In the genomic region with DNA sequence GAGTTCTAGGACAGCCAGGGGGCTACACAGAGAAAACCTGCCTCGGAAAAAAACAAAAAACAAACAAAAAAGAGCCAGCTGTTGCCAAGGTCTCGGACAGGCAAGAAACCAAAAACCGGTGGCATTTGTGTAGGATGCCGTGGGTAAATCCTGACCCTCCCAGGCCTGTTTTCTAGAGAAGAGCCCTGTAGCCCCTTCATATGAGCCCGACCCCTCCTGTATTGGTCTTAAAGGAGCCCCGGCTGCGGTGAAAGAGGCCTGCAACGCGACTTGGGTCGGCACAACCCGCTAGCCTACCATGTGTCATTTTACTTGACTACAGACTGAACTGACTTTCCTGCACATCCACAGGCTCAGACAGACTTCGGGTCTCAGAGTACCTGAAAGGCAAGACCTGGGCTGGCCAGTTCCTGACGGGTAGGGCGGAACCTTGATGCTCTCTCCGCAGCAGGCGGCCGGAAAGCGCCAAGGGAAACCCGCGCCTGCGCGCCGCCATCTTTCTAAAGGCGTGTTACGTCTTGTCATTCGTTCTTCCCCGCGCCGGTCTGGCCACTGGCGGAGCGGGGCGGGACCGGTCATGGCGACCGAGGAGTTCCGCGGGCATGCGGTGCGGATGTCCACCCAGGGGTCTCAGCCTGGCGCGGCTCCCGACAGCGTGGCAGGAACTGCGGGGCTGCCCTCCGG, we compare ENCODE assay signal across 8 mouse cellular contexts. TPM values are rescaled to one million over a fixed set of nuclear protein-coding genes. Genes with fewer than 3 reads are reported as not detected.
DNase-seq lines count a peak whose midpoint lies in the region; ATAC-seq and TF ChIP-seq lines count a peak whose summit lies in the region.

Gene Fam219b (plus strand): TSS at position 485 of the 684 bp plus-strand sequence.

- H3K9ac ChIP-seq in intestine, postnatal 0 days (ENCODE audit: low read depth, low read length), result peak within 1 kb of the TSS; percentile 81

- H3K4me3 ChIP-seq in intestine, postnatal 0 days (ENCODE audit: low read depth, low read length), result peak within 1 kb of the TSS; percentile 85
- H3K4me3 ChIP-seq in midbrain, embryonic 10.5 days, result peak within 1 kb of the TSS; percentile 93

- 1% methylated on average over 45 of the region's 45 CpGs for WGBS in intestine, postnatal 0 days
- WGBS in midbrain, embryonic 10.5 days, result 2% methylated on average over 45 of the region's 45 CpGs

- 0 out of 2 replicates have a peak, but pooled peaks have one; percentile 21 for TF ChIP-seq CTCF in intestine, postnatal 0 days (IDR thresholded peaks at IDR 0.05; ENCODE audit: low read depth)

- peak within 1 kb of the TSS; percentile 73 for H3K27ac ChIP-seq in intestine, postnatal 0 days (ENCODE audit: low read depth, low read length)
- H3K27ac ChIP-seq in midbrain, embryonic 10.5 days (replicated peaks), result peak within 1 kb of the TSS; percentile 95

- H3K36me3 ChIP-seq in intestine, postnatal 0 days (ENCODE audit: control insufficient read depth, insufficient read depth), result peaks cover 26% of the 10 kb centered on the region
- H3K36me3 ChIP-seq in midbrain, embryonic 10.5 days, result peaks cover 65% of the 10 kb centered on the region

- H3K9me3 ChIP-seq in intestine, postnatal 0 days (ENCODE audit: control insufficient read depth), result no peaks in the 10 kb centered on the region
- no peaks in the 10 kb centered on the region for H3K9me3 ChIP-seq in midbrain, embryonic 10.5 days (replicated peaks)

- peak within 1 kb of the TSS; percentile 95 for H3K4me2 ChIP-seq in intestine, postnatal 0 days (replicated peaks; ENCODE audit: low read depth)

- H3K4me1 ChIP-seq in intestine, postnatal 0 days (replicated peaks; ENCODE audit: control insufficient read depth, insufficient read depth, low read length), result 0 out of 2 replicates have a peak, but pooled peaks cover 4% of the 10 kb centered on the region
- peaks cover 27% of the 10 kb centered on the region for H3K4me1 ChIP-seq in midbrain, embryonic 10.5 days

- no peaks in the 10 kb centered on the region for H3K27me3 ChIP-seq in intestine, postnatal 0 days (replicated peaks; ENCODE audit: control insufficient read depth, insufficient read depth, low read length)
- H3K27me3 ChIP-seq in midbrain, embryonic 10.5 days (ENCODE audit: low read depth, poor library complexity, severe bottlenecking), result no peaks in the 10 kb centered on the region

- peak; percentile 87 for ATAC-seq in intestine, postnatal 0 days

- DNase-seq in adrenal gland, postnatal 10 days, result peak; percentile 95
- peak; percentile 87 for DNase-seq in embryo, embryonic 9.5 days (ENCODE audit: extremely low spot score)
- peak; percentile 76 to 93 for DNase-seq in gastrocnemius, postnatal 4 days (ENCODE audit: low spot score in 2 of 2)
- peak; percentile 93 for DNase-seq in left cerebral cortex, postnatal 36 days (ENCODE audit: low spot score in 2 of 2)
- peak; percentile 88 for DNase-seq in midbrain, embryonic 10.5 days (ENCODE audit: low spot score)
- peak; percentile 88 to 92 for DNase-seq in right cerebral cortex, postnatal 36 days (ENCODE audit: low spot score in 2 of 2)
- DNase-seq in urinary bladder, postnatal 4 days (ENCODE audit: low spot score in 2 of 2), result peak; percentile 88 to 94

- intact Hi-C loops in left cerebral cortex, postnatal 36 days (cut with DNase I), result loop anchor here (5.0 kb wide), 1 partner anchor 210 kb away; no protein-coding TSS in a partner anchor

RNA-seq across cellular contexts. Expression of gene Fam219b, which starts in this region (rescaled TPM):
- total RNA-seq in adrenal gland, postnatal 10 days (2021), result 10 to 100 TPM; 19.6 to 23.4 TPM
- total RNA-seq in gastrocnemius, postnatal 4 days (2021), result 10 to 100 TPM; 12.3 to 14.0 TPM
- 6.9 and 7.8 TPM in 2 replicates for polyA plus RNA-seq in intestine, postnatal 0 days (2015; fragmentation: Nextera tagmentation; extraction: Ambion mirVana)
- total RNA-seq in left cerebral cortex, postnatal 36 days (2021), result 10 to 100 TPM; 17.3 to 21.5 TPM
- polyA plus RNA-seq in midbrain, embryonic 10.5 days (2016; fragmentation: Nextera tagmentation; extraction: Ambion mirVana), result 16.8 and 19.4 TPM in 2 replicates

Comparison
In these comparisons a context has a peak if more than half of its experiments do, and no peak if none do; other contexts are left out.
1. Peak in every context shown above with its lines: DNase-seq, ATAC-seq, H3K4me3 ChIP-seq and H3K27ac ChIP-seq.